Mouse (Mus musculus): ENCODE measurements at regions not wholly inside any gene's neighbourhood (a gene's known extent, or its start where the extent isn't known, plus 50 kb on each side); places are given as distances from the start of the nearest gene placed in this dataset.
"Not testable (repeated sequence)": the region's sequence is repeated elsewhere in the genome, so short reads cannot be mapped to it uniquely, and the experiment has no call there.

DNA sequence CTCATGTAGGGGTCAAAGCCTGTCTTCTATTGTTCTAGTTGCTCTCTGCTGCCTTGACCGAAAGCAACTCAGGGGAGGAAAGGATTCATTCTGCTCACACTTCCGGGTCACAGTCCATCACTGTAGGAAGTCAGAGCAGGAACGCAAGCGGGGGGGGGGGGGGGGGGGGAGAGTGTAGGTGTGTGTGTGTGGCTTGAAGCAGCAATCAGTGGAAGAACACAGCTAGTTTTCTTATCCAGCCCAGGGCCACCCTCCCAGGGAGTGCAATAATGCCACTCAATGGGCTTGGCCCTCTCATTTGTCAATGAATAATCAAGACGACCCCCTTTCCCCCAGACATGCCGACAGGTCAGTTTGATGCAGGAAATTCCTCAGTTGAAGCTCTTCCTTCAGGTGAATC is 173.4 kb upstream of the Myt1l start:
- H3K4me1 ChIP-seq = peaks cover 32% of the 10 kb centered on the region
- 45% methylated on average over 6 of the region's 6 CpGs for WGBS
- H3K27ac ChIP-seq = no peak overlapping the region
- H3K36me3 ChIP-seq = no peaks in the 10 kb centered on the region
- no peaks in the 10 kb centered on the region for H3K9me3 ChIP-seq (replicated peaks)
- no peaks in the 10 kb centered on the region for H3K27me3 ChIP-seq (ENCODE audit: low read depth, poor library complexity, severe bottlenecking)
- H3K4me3 ChIP-seq = no peak overlapping the region
- DNase-seq (ENCODE audit: low spot score) = no peak

DNA sequence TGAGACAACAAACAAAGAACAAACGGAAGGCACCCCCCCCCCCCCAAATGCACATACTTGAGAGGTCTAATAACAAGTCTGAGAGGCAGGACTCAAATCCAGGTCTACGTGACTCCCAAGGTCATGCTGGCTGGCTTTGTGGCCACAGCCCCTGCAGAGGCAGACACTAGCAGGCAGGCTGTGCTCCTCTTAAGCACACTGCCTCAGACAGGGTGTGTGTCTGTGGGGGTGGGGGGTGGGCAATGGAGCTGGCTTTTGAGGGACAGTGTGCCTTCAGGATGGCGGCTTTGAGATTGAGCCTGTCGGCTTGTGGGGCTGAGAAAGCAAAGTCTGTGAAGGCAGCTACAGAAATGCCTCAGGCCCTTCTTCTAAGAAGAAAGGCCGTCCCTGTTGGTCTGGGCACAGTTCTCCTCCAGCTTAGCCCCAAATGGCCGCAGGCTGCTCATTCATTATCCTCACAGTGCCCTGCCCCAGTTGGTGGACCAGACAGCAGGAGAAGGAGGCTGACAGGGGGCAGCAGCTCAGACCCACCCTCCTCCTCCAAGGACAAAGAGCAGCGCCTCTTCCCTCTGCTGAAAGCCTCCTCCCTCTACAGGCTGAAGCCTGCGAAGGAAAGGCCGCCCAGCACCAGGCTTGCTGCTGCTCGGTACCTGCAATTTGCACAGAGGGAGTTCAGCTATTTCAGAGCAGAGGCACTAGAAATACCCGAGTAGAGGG is 171.3 kb upstream of the Myt1l start:
- 16% methylated on average over 11 of the region's 11 CpGs for WGBS
- Histone ChIP-seq H3K4me3 (no peak overlapping the region), H3K4me1 (peaks cover 32% of the 10 kb centered on the region), H3K27ac (peak overlapping the region; percentile 67), H3K27me3 (ENCODE audit: low read depth, poor library complexity, severe bottlenecking) (no peaks in the 10 kb centered on the region), H3K9me3 (replicated peaks) (no peaks in the 10 kb centered on the region), H3K36me3 (no peaks in the 10 kb centered on the region)
- peak; percentile 53 for DNase-seq (ENCODE audit: low spot score)

DNA sequence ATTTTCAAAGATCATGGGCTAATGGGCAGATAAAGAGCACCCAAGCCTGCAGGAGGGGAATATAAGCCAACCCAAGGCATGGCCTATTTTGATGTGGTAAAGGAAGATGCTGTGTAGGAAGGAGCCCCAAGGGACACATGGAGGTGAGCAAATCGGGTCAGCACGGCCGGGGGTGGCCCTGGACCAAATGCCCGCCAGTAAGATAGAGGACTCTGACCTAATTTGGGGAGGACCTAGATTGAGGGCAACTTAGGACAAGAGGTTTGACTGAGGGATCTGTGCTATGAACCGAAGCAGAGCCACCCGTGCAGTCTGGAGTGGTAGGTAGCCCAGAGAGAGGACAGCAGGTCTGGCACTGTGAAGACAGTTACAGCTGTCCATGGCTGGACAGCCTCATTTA is 166.9 kb upstream of the Myt1l start:
- no peaks in the 10 kb centered on the region for H3K36me3 ChIP-seq

DNA sequence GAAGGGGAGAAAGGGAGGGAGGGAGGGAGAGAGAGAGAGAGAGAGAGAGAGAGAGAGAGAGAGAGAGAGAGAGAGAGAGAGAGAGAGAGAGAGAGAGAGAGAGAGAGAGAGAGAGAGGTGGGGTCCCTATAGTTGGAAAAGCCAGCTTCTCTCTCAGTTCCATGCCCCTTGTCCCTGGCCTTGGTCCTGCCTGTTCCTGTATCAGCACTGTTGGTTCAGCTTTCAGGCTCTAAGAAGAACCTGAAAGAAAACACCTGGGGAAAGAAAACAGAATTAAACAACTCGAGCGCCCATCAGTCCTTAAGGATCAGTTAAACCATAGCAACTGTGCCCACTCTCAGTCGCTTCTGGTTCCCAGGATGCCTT is 160.5 kb upstream of the Myt1l start:
- WGBS = 47% methylated on average over 3 of the region's 3 CpGs
- not testable (repeated sequence) for H3K27me3 ChIP-seq (ENCODE audit: low read depth, poor library complexity, severe bottlenecking); H3K36me3 ChIP-seq; H3K9me3 ChIP-seq (replicated peaks); DNase-seq (ENCODE audit: low spot score); H3K27ac ChIP-seq
- Histone ChIP-seq H3K4me3 (peak overlapping the region; percentile 33), H3K4me1 (peaks cover 13% of the 10 kb centered on the region)

More for the DNA sequence above, 166.9 kb upstream of the Myt1l start:
- 89% methylated on average over 6 of the region's 6 CpGs for WGBS
- no peaks in the 10 kb centered on the region for H3K9me3 ChIP-seq (replicated peaks)
- no peak overlapping the region for H3K27ac ChIP-seq
- H3K27me3 ChIP-seq (ENCODE audit: low read depth, poor library complexity, severe bottlenecking) = no peaks in the 10 kb centered on the region
- H3K4me3 ChIP-seq = no peak overlapping the region
- DNase-seq (ENCODE audit: low spot score) = no peak
- peaks cover 16% of the 10 kb centered on the region for H3K4me1 ChIP-seq

DNA sequence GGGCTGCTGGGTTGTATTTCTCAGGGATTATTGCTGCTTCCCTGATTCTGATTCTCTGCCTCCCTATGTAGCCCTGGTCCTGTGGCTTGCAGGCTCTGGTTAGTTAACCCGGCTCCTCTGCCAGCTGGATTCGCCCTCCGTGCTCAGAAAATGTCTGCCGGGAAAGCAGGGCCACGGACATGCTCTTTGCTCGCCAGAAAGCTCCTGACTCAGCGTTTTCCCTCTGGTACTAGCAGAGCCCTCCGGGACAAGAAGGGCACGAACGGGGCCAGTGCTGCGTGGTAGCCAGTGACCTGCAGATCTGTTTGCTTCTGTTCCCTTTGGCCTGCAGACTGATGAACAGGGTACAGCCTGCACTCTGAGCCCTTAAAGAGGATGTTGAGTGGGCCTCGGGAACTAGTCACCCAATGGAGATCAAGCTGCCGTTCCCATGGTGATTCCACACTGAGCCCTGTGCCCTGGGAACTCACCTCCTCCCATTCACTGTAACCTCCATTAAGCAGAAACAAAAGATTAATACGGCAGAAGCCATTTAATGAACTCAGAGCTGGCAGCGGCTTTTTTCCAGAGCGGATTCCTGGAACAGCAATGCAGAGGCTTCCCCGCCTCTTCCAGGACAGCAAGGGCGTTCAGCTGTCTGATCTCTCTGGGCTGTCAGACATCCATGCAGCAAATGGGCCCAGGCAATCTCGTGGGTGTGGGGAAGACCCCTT is 159.9 kb upstream of the Myt1l start:
- WGBS = 25% methylated on average over 19 of the region's 19 CpGs
- Histone ChIP-seq H3K4me3 (peak overlapping the region; percentile 33), H3K36me3 (no peaks in the 10 kb centered on the region), H3K27ac (no peak overlapping the region), H3K9me3 (replicated peaks) (no peaks in the 10 kb centered on the region), H3K4me1 (peaks cover 13% of the 10 kb centered on the region), H3K27me3 (ENCODE audit: low read depth, poor library complexity, severe bottlenecking) (no peaks in the 10 kb centered on the region)
- DNase-seq (ENCODE audit: low spot score) = peak; percentile 42

DNA sequence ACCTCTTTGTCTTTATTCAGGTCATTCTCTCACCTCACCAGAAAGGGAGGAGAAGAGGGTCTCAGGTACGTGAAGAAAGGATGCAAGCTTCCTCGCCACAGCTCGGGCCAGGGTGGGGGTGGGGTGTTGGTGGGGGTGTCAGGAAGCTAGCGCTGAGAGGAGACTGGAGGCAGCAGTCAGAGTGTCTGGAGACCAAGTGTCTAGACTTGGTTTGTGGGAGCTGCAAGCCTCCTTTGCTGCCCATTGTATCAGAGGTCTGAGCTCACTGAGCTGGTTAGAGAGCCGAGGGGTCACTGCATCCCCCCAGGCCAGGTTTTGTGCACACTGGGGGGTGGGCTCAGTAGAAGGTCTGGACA is 159.4 kb upstream of the Myt1l start:
- Histone ChIP-seq H3K9me3 (replicated peaks) (no peaks in the 10 kb centered on the region), H3K27ac (no peak overlapping the region), H3K4me3 (peak overlapping the region; percentile 33), H3K27me3 (ENCODE audit: low read depth, poor library complexity, severe bottlenecking) (no peaks in the 10 kb centered on the region), H3K36me3 (no peaks in the 10 kb centered on the region), H3K4me1 (peaks cover 13% of the 10 kb centered on the region)
- 35% methylated on average over 5 of the region's 5 CpGs for WGBS
- no peak for DNase-seq (ENCODE audit: low spot score)

DNA sequence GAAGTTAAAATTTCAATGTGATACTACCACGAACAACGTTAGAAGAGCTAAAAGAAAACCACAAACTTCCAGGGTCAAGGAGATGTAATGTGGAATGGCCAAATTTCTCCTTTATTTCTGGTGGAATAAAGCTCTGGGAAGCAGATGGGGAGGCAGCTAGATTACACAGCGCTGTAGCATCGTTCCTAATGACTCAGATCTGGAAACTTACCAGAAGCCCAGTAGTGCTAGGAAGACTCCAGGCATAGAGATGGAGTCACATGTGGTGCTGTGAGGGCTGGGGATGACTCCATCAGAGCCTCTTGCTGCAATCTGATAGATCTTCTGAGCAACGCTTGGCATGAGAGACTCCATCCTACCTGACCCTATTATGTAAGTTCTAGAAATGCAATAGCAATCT is 136.4 kb upstream of the Myt1l start:
- Histone ChIP-seq H3K4me3 (no peak overlapping the region), H3K27me3 (ENCODE audit: low read depth, poor library complexity, severe bottlenecking) (no peaks in the 10 kb centered on the region), H3K9me3 (replicated peaks) (no peaks in the 10 kb centered on the region), H3K36me3 (no peaks in the 10 kb centered on the region), H3K4me1 (no peaks in the 10 kb centered on the region), H3K27ac (no peak overlapping the region)
- no peak for DNase-seq (ENCODE audit: low spot score)
- 90% methylated on average over 5 of the region's 5 CpGs for WGBS

DNA sequence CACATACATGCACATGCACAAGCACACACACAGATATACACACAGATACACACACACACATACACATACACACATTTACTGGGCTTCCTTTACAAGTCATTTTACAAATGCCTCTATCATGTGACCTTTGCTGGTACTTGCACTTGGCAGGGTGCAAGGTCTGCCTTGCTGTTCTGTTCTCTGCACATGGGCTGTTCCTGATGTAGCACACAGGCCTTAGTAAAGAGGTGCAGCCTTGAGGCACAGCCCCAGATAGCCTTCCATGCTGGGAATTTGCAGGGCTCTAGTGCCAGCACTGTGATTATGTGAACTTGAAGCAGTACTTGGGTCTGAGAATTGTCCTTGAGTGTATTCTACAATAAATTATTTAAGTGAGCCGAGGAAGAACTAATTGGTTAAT is 133.9 kb upstream of the Myt1l start:
- Histone ChIP-seq H3K36me3 (no peaks in the 10 kb centered on the region), H3K9me3 (replicated peaks) (no peaks in the 10 kb centered on the region), H3K4me3 (no peak overlapping the region), H3K27me3 (ENCODE audit: low read depth, poor library complexity, severe bottlenecking) (no peaks in the 10 kb centered on the region), H3K4me1 (no peaks in the 10 kb centered on the region), H3K27ac (no peak overlapping the region)
- 88% methylated on average over 1 of the region's 1 CpGs for WGBS
- DNase-seq (ENCODE audit: low spot score) = no peak

DNA sequence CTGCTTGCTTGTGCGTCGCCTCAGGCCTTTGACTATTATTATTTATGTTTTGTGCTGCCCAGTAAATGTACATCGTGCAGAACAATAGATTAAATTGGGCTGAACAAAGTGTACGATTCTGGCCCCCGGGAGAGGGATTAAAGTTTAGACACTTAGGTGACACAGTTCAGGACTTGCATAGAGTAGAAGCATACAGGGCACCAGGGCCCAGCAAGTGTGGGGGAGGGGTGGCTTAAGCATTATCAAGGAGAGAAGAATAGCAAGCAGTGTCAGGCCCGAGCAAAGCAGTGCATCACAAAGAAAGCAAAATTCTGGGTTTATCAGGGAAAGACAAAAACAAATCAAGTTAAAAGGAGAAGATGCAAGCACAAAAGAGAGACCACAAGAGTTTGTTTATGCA is 133.3 kb upstream of the Myt1l start:
- 80% methylated on average over 6 of the region's 6 CpGs for WGBS
- H3K27ac ChIP-seq = no peak overlapping the region
- H3K36me3 ChIP-seq = no peaks in the 10 kb centered on the region
- no peaks in the 10 kb centered on the region for H3K9me3 ChIP-seq (replicated peaks)
- no peak for DNase-seq (ENCODE audit: low spot score)
- H3K27me3 ChIP-seq (ENCODE audit: low read depth, poor library complexity, severe bottlenecking) = no peaks in the 10 kb centered on the region
- H3K4me1 ChIP-seq = no peaks in the 10 kb centered on the region
- H3K4me3 ChIP-seq = no peak overlapping the region

- H3K9me3 ChIP-seq (replicated peaks) = no peaks in the 10 kb centered on the region
- H3K27ac ChIP-seq = no peak overlapping the region
- no peaks in the 10 kb centered on the region for H3K4me1 ChIP-seq
- no peak for DNase-seq (ENCODE audit: low spot score)
- no peaks in the 10 kb centered on the region for H3K27me3 ChIP-seq (ENCODE audit: low read depth, poor library complexity, severe bottlenecking)
- 91% methylated on average over 14 of the region's 14 CpGs for WGBS
- H3K36me3 ChIP-seq = no peaks in the 10 kb centered on the region
- H3K4me3 ChIP-seq = no peak overlapping the region
Observed at GRCm38 (mm10) chr12:29395401-29395982, 132.7 kb upstream of the Myt1l start.

DNA sequence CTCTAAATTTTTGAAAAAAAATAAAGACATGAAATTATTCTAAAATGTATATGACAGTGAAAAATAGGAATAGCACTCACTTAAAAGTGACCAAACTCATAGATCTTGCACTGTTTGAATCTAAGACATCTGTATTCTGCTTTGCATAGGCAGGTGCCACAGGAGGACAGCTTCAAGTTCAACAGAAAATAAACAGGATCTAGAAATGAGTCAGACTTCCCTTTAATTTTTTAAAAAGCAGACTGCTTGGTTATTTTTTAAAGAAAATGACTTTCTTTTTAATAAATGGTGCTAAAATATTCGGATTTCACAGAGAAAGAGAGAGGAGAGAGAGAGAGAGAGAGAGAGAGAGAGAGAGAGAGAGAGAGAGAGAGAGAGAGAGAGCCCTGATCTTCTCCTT is 123.8 kb upstream of the Myt1l start:
- no peak overlapping the region for H3K27ac ChIP-seq
- no peaks in the 10 kb centered on the region for H3K27me3 ChIP-seq (ENCODE audit: low read depth, poor library complexity, severe bottlenecking)
- H3K4me1 ChIP-seq = no peaks in the 10 kb centered on the region; the same call in 1 of the 2 replicates
- 32% methylated on average over 1 of the region's 1 CpGs for WGBS
- no peak overlapping the region for H3K4me3 ChIP-seq
- no peaks in the 10 kb centered on the region for H3K9me3 ChIP-seq (replicated peaks)
- H3K36me3 ChIP-seq = no peaks in the 10 kb centered on the region
- DNase-seq (ENCODE audit: low spot score) = no peak

- WGBS = 88% methylated on average over 8 of the region's 8 CpGs
- Histone ChIP-seq H3K4me3 (no peak overlapping the region), H3K9me3 (replicated peaks) (no peaks in the 10 kb centered on the region), H3K4me1 (peaks cover 12% of the 10 kb centered on the region), H3K27ac (no peak overlapping the region), H3K27me3 (ENCODE audit: low read depth, poor library complexity, severe bottlenecking) (no peaks in the 10 kb centered on the region), H3K36me3 (no peaks in the 10 kb centered on the region)
- peak; percentile 28 for DNase-seq (ENCODE audit: low spot score)
Observed at GRCm38 (mm10) chr12:29409336-29410055, 118.7 kb upstream of the Myt1l start.

- no peak overlapping the region for H3K27ac ChIP-seq
- no peak overlapping the region for H3K4me3 ChIP-seq
- no peaks in the 10 kb centered on the region for H3K27me3 ChIP-seq (ENCODE audit: low read depth, poor library complexity, severe bottlenecking)
- H3K9me3 ChIP-seq (replicated peaks) = no peaks in the 10 kb centered on the region
- no peak for DNase-seq (ENCODE audit: low spot score)
- H3K4me1 ChIP-seq = no peaks in the 10 kb centered on the region
- H3K36me3 ChIP-seq = no peaks in the 10 kb centered on the region
- WGBS = 91% methylated on average over 3 of the region's 3 CpGs
Observed at GRCm38 (mm10) chr12:29433936-29434335, 94.2 kb upstream of the Myt1l start.
